Mouse (Mus musculus) liver, embryonic 11.5 days (tissue): ENCODE measurements around the gene Dppa2. TPM values are rescaled to one million over a fixed set of nuclear protein-coding genes. Genes with fewer than 3 reads are reported as not detected.

Experiments used
- ATAC-seq: fragments of 200-750 bp; cut with Nextera tagmentation; replicated peaks from 2 replicates; pipeline ENCODE4 v1.8.0; 2017; ENCODE audit warnings: moderate number of reproducible peaks, mild to moderate bottlenecking, moderate TSS enrichment, moderate library complexity; ENCODE audit not compliant: low FRiP score
- DNase-seq: peaks from one replicate; pipeline ENCODE4 v3.0.0-alpha.2; 2017; ENCODE audit warnings: low spot score
- H3K27ac ChIP-seq: fragments of 300-500 bp; sonication (generic); 2 replicates; pipeline ENCODE4 v1.5.1; 2014; ENCODE audit warnings: mild to moderate bottlenecking, low read depth, low read length, control low read depth
- H3K27me3 ChIP-seq: fragments of 300-500 bp; sonication (generic); replicated peaks from 2 replicates; pipeline ENCODE4 v1.6.1; 2014; ENCODE audit warnings: low read length, mixed read lengths; ENCODE audit not compliant: control insufficient read depth, insufficient read depth
- H3K36me3 ChIP-seq: fragments of 300-500 bp; sonication (generic); 2 replicates; pipeline ENCODE4 v1.6.1; 2014; ENCODE audit warnings: mild to moderate bottlenecking, low read length, moderate library complexity, mixed read lengths; ENCODE audit not compliant: control insufficient read depth, insufficient read depth
- H3K4me1 ChIP-seq: fragments of 300-500 bp; sonication (generic); replicated peaks from 2 replicates; pipeline ENCODE4 v1.6.1; 2014; ENCODE audit warnings: low read length, mixed read lengths; ENCODE audit not compliant: control insufficient read depth, insufficient read depth
- H3K4me2 ChIP-seq: fragments of 300-500 bp; sonication (generic); 2 replicates; pipeline ENCODE4 v1.6.1; 2014; ENCODE audit warnings: mild to moderate bottlenecking, control low read depth, moderate library complexity
- H3K4me3 ChIP-seq: fragments of 300-500 bp; sonication (generic); 2 replicates; pipeline ENCODE4 v1.5.1; 2014; ENCODE audit warnings: low read depth, low read length, control low read depth
- H3K9ac ChIP-seq: fragments of 300-500 bp; sonication (generic); 2 replicates; pipeline ENCODE4 v1.6.1; 2014; ENCODE audit warnings: low read depth, low read length, control low read depth
- H3K9me3 ChIP-seq: fragments of 300-500 bp; sonication (generic); 2 replicates; pipeline ENCODE4 v1.6.1; 2016; ENCODE audit warnings: low read length, inconsistent platforms, mixed read lengths; ENCODE audit not compliant: control insufficient read depth
- WGBS: fragments of 180-500 bp; shearing (Covaris S2); extraction: QIAGEN DNeasy Blood & Tissue Kit; methylation state at CpG from one replicate; pipeline ENCODE4 v1.1.7; 2014; 5-methylcytosine and 5-hydroxymethylcytosine counted together
- polyA plus RNA-seq: library from polyadenylated mRNA; unstranded; fragments of >200 nt; fragmentation: Nextera tagmentation; extraction: Ambion mirVana; gene quantifications from 2 replicates; pipeline ENCODE4 v1.2.1, GENCODE M21; 2014

Gene Dppa2
- 0.08 TPM in 1 of 2 replicates, not detected in the other for polyA plus RNA-seq

GRCm38 (mm10) chr16:48303509-48303908, at the start of gene Dppa2:
Dppa2 (plus strand) TSS chr16:48303908.
- Histone ChIP-seq H3K4me2 (no peak within 1 kb of the TSS), H3K9me3 (no peaks in the 10 kb centered on the region), H3K27me3 (no peaks in the 10 kb centered on the region), H3K36me3 (no peaks in the 10 kb centered on the region), H3K4me3 (no peak within 1 kb of the TSS), H3K27ac (no peak within 1 kb of the TSS), H3K4me1 (no peaks in the 10 kb centered on the region), H3K9ac (no peak within 1 kb of the TSS)
- ATAC-seq (no peak), DNase-seq (no peak)
- 79% methylated on average over 7 of the region's 7 CpGs for WGBS

- DNase-seq (no peak), ATAC-seq (no peak; the same call in 1 of the 2 replicates)
- Histone ChIP-seq H3K27me3 (no peaks in the 10 kb centered on the region), H3K9me3 (no peaks in the 10 kb centered on the region), H3K4me2 (no peak overlapping the region), H3K4me1 (peaks cover 2% of the 10 kb centered on the region; the same call in 1 of the 2 replicates), H3K36me3 (no peaks in the 10 kb centered on the region), H3K4me3 (no peak overlapping the region), H3K9ac (no peak overlapping the region), H3K27ac (no peak overlapping the region)
- 69% methylated on average over 5 of the region's 5 CpGs for WGBS
These were observed 49.1 kb upstream of the Dppa2 start for GRCm38 (mm10) chr16:48254584-48254983.

- ATAC-seq: no peak
These were observed 44.2 kb upstream of the Dppa2 start for GRCm38 (mm10) chr16:48259519-48259918.

GRCm38 (mm10) chr16:48262901-48263300, 40.8 kb upstream of the Dppa2 start:
- ATAC-seq (no peak), DNase-seq (no peak)
- Histone ChIP-seq H3K27me3 (no peaks in the 10 kb centered on the region), H3K9ac (no peak overlapping the region), H3K9me3 (no peaks in the 10 kb centered on the region), H3K4me3 (no peak overlapping the region), H3K4me2 (no peak overlapping the region), H3K27ac (no peak overlapping the region), H3K4me1 (no peaks in the 10 kb centered on the region), H3K36me3 (no peaks in the 10 kb centered on the region)
- 70% methylated on average over 1 of the region's 1 CpGs for WGBS

More at GRCm38 (mm10) chr16:48259519-48259918, 44.2 kb upstream of the Dppa2 start:
- H3K4me1 ChIP-seq: no peaks in the 10 kb centered on the region
- H3K36me3 ChIP-seq: no peaks in the 10 kb centered on the region
- no peak for DNase-seq
- no peak overlapping the region for H3K4me2 ChIP-seq
- WGBS: 54% methylated on average over 4 of the region's 4 CpGs
- H3K4me3 ChIP-seq: no peak overlapping the region
- no peaks in the 10 kb centered on the region for H3K27me3 ChIP-seq
- H3K27ac ChIP-seq: no peak overlapping the region
- no peaks in the 10 kb centered on the region for H3K9me3 ChIP-seq
- no peak overlapping the region for H3K9ac ChIP-seq

- 75% methylated on average over 4 of the region's 4 CpGs for WGBS
- no peak overlapping the region for H3K4me3 ChIP-seq
- no peak for ATAC-seq
These were observed 37.9 kb upstream of the Dppa2 start for GRCm38 (mm10) chr16:48265856-48266255.

GRCm38 (mm10) chr16:48276940-48277339, 26.8 kb upstream of the Dppa2 start:
- peak; percentile 58; the same call in 1 of the 2 replicates for ATAC-seq
- 62% methylated on average over 4 of the region's 4 CpGs for WGBS
- H3K9me3 ChIP-seq: no peaks in the 10 kb centered on the region

More at GRCm38 (mm10) chr16:48265856-48266255, 37.9 kb upstream of the Dppa2 start:
- Histone ChIP-seq H3K9ac (no peak overlapping the region), H3K9me3 (no peaks in the 10 kb centered on the region), H3K27ac (no peak overlapping the region), H3K4me2 (no peak overlapping the region), H3K27me3 (no peaks in the 10 kb centered on the region), H3K36me3 (no peaks in the 10 kb centered on the region), H3K4me1 (no peaks in the 10 kb centered on the region)
- DNase-seq: no peak

GRCm38 (mm10) chr16:48280883-48281282, 22.8 kb upstream of the Dppa2 start:
- Histone ChIP-seq H3K4me1 (no peaks in the 10 kb centered on the region), H3K27ac (no peak overlapping the region), H3K36me3 (no peaks in the 10 kb centered on the region), H3K27me3 (no peaks in the 10 kb centered on the region), H3K9ac (no peak overlapping the region), H3K4me2 (no peak overlapping the region), H3K9me3 (no peaks in the 10 kb centered on the region), H3K4me3 (no peak overlapping the region)
- DNase-seq (no peak), ATAC-seq (no peak)
- WGBS: 80% methylated on average over 4 of the region's 4 CpGs

More at GRCm38 (mm10) chr16:48276940-48277339, 26.8 kb upstream of the Dppa2 start:
- no peaks in the 10 kb centered on the region for H3K27me3 ChIP-seq
- H3K27ac ChIP-seq: no peak overlapping the region
- no peak for DNase-seq
- H3K36me3 ChIP-seq: no peaks in the 10 kb centered on the region
- no peak overlapping the region for H3K4me3 ChIP-seq
- H3K4me1 ChIP-seq: no peaks in the 10 kb centered on the region
- H3K4me2 ChIP-seq: no peak overlapping the region
- H3K9ac ChIP-seq: no peak overlapping the region

- no peak overlapping the region for H3K9ac ChIP-seq
- no peak overlapping the region for H3K4me3 ChIP-seq
- no peak overlapping the region for H3K4me2 ChIP-seq
- H3K27ac ChIP-seq: no peak overlapping the region
- H3K4me1 ChIP-seq: no peaks in the 10 kb centered on the region
- no peaks in the 10 kb centered on the region for H3K36me3 ChIP-seq
- ATAC-seq (no peak), DNase-seq (no peak)
- no peaks in the 10 kb centered on the region for H3K9me3 ChIP-seq
- 81% methylated on average over 1 of the region's 1 CpGs for WGBS
- no peaks in the 10 kb centered on the region for H3K27me3 ChIP-seq
These were observed 20.9 kb upstream of the Dppa2 start for GRCm38 (mm10) chr16:48282801-48283200.

GRCm38 (mm10) chr16:48283517-48283916, 20.2 kb upstream of the Dppa2 start, which contains the start of gene Dppa4:
Dppa4 (plus strand) TSS chr16:48283733.
- Histone ChIP-seq H3K9me3 (no peaks in the 10 kb centered on the region), H3K9ac (no peak within 1 kb of the TSS), H3K4me2 (no peak within 1 kb of the TSS), H3K36me3 (no peaks in the 10 kb centered on the region), H3K4me3 (no peak within 1 kb of the TSS), H3K27me3 (no peaks in the 10 kb centered on the region), H3K4me1 (no peaks in the 10 kb centered on the region), H3K27ac (no peak within 1 kb of the TSS)
- ATAC-seq (no peak), DNase-seq (no peak)
- WGBS: 68% methylated on average over 4 of the region's 4 CpGs
